Mouse (Mus musculus): ENCODE data around the gene BC030870.

- TF ChIP-seq CTCF (IDR thresholded peaks at IDR 0.05; ENCODE audit: borderline replicate concordance, control insufficient read depth, extremely low read depth, insufficient read depth, low read length, poor library complexity) (no peak), POLR2A (IDR thresholded peaks at IDR 0.05; ENCODE audit: control insufficient read depth, extremely low read depth, insufficient read depth, low read length, poor library complexity) (no peak)
Measured at GRCm38 (mm10) chr8:65065622-65066021, 63.7 kb downstream of the BC030870 start.

Measured in thymus, adult 2 months (tissue).